Mouse (Mus musculus): ENCODE results near the gene Mettl6. TPM values are rescaled to one million over a fixed set of nuclear protein-coding genes. Genes with fewer than 3 reads are reported as not detected.

The Mettl6 gene
- total RNA-seq, 2 experiments from 2014 or later = 9.5 to 10.6 TPM

DNA sequence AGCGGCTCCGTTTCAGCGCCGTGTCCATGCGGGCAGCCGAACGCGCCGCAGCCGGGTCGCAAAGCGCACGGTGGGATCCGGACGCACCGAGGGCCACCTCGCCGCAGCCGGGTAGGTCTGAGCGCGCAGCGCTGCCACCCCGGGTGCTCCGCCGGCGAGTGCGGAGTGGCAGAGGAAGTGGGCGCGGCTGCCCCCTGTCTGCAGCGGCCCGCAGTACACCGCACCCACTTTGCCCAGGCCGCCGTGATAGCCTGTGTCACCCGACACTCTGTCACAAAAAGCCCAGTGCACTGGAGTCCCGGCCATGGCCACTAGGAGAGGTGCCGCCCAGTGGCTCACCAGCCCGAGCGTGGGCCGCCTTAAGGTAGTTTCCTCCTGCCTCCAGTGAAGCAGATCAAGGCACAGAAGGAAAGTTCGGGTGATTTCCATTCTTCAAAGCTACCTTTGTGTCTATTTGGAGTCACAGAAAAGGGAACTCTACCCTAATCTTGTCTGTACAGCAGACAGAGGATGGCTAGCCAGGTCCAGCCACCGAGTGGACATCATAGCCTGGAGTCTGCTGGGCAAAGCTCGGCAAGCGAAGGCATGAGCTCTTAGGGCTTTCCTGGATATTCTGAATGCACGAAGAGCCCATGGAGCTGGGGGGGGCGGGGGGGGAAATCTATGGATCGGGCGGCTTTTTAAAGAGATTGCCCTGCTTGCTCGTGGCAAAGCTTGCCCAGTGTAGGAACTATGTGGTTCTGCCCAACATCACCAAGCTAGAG is 58.7 kb downstream of the Mettl6 start, which contains the start of gene Sh3bp5:
TSS of gene Sh3bp5 (minus strand) at position 149 of the 764 bp plus-strand sequence.
- intact Hi-C loops (cut with DNase I; ENCODE audit: low total_unique reads) = loop anchor here (5.0 kb wide), 1 partner anchor 49 kb away; no protein-coding TSS in a partner anchor

DNA sequence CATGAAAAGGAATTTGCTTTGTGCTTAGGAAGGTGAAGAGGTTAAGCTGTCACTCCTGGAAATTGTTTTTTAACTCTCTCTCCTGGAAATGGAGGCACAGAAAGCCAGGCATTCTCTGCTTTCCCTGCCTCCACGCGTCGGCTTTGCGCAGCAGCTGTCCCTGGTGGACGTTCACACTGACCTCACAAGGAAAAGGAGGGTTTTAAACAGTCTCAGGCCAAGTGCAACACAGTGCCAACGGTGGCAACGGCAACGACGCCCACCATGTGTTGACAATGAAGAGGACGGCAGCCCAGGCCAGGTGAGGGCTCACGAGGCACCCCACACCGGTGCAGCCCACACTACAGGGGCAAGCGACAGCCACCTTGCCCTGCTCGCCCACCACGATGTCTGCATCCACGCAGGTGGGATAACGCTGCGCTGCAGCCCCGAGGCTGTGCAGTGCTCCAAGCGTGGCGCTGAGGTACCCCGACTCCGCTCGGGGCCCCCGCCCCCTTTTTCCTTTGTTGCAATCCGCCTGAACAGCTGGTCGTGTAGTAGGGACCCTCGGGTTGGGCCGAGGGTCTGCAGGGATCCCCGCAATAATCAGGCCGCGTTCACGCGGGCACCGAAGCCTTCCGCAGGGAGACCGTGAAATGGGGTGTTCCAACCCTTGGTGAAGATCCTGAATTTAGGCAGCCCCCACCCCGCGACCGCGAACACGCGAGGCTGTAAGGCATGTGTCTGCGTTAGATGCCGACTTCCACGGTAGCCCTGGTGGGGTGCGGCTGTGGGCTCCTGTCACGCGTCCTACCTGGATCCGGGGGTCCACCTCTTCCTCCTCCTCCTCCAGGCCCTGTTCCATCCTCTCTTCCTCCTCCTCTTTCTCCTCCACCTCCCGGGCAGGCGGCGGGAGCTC is 59.6 kb downstream of the Mettl6 start:
- DNase-seq = no peak
- intact Hi-C loops (cut with DNase I; ENCODE audit: low total_unique reads) = loop anchor here (5.0 kb wide), 1 partner anchor 48 kb away; no protein-coding TSS in a partner anchor

More for the DNA sequence above, 58.7 kb downstream of the Mettl6 start, which contains the start of gene Sh3bp5:
- DNase-seq = peak; percentile 92

DNA sequence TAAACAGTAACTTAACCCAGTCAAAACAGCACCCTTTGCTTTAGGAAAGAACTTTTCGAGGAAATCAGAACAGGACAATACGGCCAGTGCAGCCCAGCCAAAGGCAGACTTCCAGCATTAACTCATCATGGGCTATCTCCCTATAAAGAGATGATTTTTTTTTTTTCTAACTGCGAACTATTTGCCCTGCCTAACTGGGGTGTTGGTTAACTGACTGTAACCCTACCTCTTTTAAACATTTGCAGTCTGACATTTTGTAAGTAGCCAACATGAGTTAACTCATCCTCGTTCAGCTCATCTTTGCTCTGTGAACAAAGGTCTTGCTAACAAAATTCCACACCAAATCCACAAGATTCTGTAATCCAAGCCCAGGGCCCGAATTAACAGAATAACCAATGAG is 60.4 kb downstream of the Mettl6 start:
- DNase-seq = no peak
- intact Hi-C loops (cut with DNase I; ENCODE audit: low total_unique reads) = no loop called here

DNA sequence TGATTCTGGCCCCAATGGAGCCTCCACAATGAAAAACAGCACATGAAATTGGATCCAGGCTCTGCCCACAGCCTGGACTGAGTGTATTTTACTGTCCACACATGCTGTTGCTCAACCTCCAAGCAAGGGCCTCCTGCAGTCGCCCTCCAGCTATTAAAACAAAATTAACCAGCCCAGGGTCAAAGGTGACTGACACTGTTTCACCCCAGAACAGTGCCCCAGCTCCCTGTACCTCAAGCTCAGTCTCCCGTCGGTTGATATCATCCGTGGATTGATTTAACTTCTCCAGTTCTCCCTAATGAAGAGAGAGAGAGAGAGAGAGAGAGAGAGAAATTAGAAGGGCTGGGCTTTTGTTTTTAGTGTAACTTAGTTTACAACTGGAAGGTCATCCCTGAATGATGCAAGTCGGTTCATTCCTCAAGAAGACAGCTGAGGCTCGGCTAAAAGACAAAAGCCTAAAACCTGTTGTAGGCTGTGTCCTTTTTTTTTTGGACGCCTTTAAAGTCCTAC is 60.9 kb downstream of the Mettl6 start:
- intact Hi-C loops (cut with DNase I; ENCODE audit: low total_unique reads) = no loop called here
- DNase-seq = no peak

DNA sequence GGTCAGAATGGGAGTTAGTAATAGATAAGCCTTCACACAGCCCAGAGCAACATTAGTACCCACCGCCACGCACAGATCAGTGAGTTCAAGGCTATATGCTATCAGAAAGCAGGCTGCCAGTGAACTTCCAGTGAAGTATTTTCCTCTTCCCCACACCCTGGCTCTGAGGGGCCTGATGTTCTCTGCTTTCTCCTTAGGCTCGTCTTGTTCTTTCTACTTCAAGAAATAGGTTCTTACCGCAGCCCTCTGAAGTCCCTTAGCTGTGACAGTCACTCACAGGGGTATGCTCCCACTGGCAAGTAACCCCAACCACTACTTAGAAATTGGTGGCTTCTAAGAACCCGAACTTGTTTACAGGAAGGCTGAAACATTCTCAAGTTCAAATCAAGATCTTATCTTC is 61.7 kb downstream of the Mettl6 start:
- DNase-seq = no peak
- intact Hi-C loops (cut with DNase I; ENCODE audit: low total_unique reads) = no loop called here

DNA sequence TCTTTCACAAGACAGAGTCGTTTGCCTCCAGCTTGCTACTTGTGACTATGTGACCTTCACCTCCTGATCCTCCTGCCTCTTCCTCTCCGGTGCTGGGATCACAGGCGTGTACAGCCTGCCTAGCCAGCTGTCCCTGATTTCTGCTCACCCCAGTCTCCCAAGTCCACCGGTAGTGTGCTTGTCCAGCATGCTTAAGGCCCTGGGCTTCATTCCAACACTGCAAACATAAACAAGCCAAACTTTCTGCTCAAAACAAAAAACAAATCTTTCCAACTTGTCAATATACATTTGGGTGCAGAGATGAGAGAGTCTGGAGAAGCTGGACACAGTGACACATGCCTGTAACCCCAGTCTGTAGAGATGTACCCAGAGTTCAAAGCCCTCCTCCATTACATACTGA is 62.4 kb downstream of the Mettl6 start:
- no peak for DNase-seq
- intact Hi-C loops (cut with DNase I; ENCODE audit: low total_unique reads) = no loop called here

DNA sequence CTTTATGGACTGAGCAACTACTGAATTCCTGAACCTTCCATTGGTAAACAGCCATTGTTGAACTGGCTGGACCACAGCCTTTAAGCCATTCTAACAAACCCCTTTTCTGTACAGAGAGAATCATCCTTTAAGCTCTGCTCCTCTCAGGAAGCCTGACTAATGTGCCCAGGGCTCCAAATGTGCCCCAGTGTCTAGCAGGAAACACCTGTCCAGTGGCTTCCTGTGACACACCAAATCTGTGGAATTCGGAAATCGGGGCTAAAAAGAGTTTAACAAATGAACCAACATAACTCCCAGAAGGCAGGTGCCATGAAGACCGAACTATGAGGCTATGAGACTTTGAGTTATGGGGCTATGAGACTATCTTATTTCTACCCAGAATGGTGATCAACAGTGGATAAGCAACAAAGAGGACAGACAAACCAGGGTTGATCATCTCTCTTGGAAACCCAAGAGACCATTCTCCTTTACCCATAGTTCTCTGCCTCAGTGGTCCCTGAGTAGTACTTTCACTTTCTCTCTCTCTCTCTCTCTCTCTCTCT is 63.0 kb downstream of the Mettl6 start:
- intact Hi-C loops (cut with DNase I; ENCODE audit: low total_unique reads) = no loop called here
- DNase-seq = no peak

DNA sequence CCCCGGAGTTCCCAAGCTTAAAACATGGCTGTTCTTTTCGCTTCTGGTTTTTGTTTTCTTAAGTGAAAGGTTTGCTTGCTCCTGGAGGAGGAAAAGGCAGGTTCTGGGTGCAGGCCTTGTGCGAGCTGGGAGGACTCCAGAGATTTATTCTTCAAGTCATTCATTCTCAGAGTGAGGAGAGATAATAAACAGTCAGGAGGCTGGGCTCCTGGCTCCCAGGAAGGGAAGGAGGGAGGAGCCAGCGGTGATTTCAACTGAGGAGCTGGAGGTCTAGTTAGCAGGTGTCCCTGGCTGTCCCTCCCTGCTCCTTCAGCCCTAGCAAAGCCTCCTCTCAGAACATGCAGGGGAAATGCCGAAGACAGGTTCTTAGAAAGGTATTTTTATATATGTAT is 65.8 kb downstream of the Mettl6 start:
- no peak for DNase-seq
- intact Hi-C loops (cut with DNase I; ENCODE audit: low total_unique reads) = no loop called here

DNA sequence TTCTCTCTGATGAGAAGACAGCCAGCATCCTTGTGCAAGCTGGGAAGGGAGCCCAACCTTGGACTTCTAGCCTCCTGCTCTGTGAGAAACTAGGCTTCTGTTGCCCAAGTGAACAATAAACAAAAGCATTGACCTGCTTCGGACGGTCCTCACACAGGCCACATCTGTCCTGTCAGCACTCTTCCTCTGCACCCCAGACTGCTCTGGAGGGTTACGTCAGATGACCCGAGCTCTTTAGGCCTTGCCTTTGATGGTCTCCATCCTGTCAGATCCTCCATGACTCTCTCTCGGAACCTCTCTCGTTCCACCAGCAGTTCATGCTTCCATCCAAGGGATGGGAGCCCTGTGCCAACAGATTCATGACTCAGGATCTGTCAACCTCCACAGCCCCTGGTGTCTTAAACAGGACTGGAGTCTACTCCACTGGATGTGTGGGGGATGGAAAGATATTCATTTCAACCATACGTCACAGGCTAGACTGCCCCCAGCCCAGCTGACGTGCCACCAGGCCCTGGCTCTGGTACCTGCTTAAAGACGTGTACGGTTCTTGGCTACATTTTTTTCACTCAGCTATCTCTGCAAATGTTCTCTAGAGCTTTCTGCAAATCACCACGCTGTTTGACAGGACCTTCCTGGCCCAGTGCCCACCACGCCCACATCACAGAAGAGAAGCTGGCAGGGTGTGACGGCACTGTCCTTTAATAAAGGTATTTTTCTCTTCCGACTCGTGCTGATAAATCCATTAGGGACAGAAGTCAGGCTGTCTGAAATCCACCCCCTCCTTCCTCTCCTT is 66.4 kb downstream of the Mettl6 start:
- peak; percentile 61 for DNase-seq
- intact Hi-C loops (cut with DNase I; ENCODE audit: low total_unique reads) = no loop called here

Other genes with a start within 250 kb of the Mettl6 start
- gene Phf7, start 243.7 kb downstream of the Mettl6 start, total RNA-seq (2021) = 1 to 10 TPM; 5.5 to 6.3 TPM
- 10 to 100 TPM; 35.2 to 40.4 TPM for gene Bap1, start 243.6 kb downstream of the Mettl6 start, total RNA-seq (2021)
- gene Dnah1, start 171.1 kb downstream of the Mettl6 start, total RNA-seq (2021) = under 1 TPM; 0.18 to 0.21 TPM
- 10 to 100 TPM; 24.6 to 25.6 TPM for gene Capn7, start 158.4 kb downstream of the Mettl6 start, total RNA-seq (2021)
- gene Sh3bp5, start 59.0 kb downstream of the Mettl6 start, total RNA-seq (2021) = 10 to 100 TPM; 50.8 to 56.6 TPM
- 10 to 100 TPM; 11.1 to 14.8 TPM for gene Eaf1, start 641 bp downstream of the Mettl6 start, total RNA-seq (2021)
- 1 to 10 TPM; 8.3 to 9.4 TPM for gene Colq, start 96.3 kb upstream of the Mettl6 start, total RNA-seq (2021)
- gene Gm49387, start 145.8 kb upstream of the Mettl6 start, total RNA-seq (2021) = not detected
- 1 to 10 TPM; 7.0 to 7.4 TPM for gene Btd, start 146.0 kb upstream of the Mettl6 start, total RNA-seq (2021)
- gene Hacl1, start 146.2 kb upstream of the Mettl6 start, total RNA-seq (2021) = 1 to 10 TPM; 7.3 to 8.1 TPM

Measured in gastrocnemius, postnatal 14 days (tissue).